Mouse (Mus musculus): ENCODE measurements at regions not wholly inside any gene's neighbourhood (a gene's known extent, or its start where the extent isn't known, plus 50 kb on each side); places are given as distances from the start of the nearest gene placed in this dataset.
A peak's percentile ranks its signal among the peaks of the same experiment; 100 is the strongest.

DNA sequence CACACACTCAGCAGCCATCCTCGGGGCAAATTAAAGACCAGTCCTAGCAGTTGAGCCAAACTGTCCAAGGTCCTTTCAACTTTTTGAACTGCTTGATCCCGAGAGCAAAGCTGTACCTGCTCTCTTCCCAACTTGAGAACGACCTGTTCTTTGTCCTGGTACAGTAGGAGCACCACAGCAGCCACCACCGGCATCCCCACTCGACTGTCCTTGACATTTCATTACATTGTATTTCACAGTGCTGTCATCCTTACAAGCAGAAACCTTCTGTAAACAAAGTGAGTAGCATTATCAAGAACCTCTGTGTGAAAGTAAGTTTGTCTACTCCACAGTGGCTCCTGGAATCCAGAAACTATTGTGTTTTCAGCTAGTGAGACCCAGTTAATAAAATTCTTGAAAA is 240.2 kb upstream of the Zfp462 start:
- DNase-seq = peak; percentile 11

DNA sequence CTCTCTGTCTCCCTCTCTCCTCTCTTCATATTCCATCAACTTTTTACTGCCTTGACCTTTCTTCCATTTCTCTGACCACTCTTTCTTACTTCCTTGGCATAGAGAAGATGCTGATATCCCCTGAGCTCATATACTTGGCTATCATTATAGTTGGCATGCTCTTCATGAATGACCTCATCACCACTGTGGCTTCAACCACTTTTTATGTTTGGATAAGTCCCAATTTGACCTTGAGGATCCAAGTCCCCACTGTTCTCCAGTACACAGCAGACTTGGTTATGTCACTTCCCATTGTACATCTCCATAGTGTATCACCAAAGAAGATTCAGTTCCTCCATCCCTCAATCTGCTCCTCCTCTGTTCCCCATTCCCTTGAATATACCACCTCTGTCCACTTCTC is 235.1 kb upstream of the Zfp462 start:
- no peak for DNase-seq

DNA sequence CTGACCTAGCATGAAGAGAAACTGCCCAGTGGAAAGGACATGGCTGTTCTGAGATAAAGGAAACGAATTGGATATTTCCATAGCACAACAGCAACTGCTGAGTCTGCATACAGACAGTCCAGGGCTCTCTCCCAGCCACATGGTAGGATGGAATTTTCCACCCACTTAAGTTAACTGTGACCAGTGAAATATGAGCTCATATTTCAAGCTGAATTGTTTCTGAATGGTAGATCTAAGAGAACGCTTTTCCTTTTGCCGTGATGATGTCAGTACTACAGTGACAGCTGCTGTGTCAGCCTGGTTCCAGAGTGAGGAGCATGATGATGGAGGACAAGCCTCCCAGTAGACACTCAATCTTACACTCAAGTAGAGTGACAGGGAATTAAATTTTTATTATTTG is 231.9 kb upstream of the Zfp462 start:
- DNase-seq = peak; percentile 11

DNA sequence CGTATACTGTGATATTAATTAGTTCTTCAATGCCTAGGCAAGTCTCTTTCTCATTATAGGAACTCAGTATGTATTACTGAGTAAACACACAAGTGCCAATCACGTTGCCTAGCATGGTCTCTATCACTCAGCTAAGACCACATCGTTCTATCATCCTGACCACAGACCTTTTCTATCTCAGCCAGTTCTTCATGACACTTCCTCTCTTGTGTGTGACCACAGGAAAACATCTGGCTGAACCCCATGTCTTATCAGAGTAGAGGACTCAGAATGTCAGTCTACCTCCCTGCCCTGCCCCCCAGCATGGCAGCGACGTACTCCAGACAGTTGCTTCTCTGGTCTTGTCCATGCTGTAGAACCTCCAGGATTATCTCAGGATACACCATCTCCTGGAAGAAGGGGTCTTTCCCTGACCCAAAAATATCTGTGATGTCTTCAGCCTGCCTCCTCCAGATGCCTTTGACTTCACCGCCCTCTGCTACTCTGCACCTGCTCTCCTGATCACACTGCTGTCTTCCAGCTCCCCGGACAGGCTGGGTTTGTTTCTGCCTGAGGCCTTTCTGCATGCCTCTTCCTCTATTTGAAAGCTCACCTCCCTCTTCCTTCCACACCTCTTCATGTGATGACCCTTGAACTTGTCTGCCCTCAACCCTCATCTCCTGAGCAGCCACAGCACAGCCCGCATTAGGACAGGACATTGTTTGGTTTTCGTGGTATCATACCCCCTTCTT is 230.1 kb upstream of the Zfp462 start:
- DNase-seq = no peak

DNA sequence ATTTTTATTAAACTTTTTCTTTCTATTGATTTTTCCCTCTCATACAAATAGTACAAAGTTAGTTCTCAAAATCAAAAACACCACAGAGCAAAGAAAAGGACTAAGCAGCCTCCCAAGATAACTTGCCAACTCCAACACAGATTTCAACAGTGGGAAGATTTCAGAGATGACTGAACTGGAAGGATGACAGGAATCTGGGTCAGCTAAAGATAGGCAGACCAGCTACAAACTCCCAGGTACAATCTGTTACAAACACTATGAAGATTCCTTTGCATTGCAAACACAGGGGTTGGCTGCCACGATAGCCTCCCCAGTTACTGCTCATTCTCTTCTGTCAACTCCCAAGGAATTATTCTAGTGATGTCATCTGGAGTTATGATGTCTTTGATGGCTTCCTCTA is 226.8 kb upstream of the Zfp462 start:
- no peak for DNase-seq

DNA sequence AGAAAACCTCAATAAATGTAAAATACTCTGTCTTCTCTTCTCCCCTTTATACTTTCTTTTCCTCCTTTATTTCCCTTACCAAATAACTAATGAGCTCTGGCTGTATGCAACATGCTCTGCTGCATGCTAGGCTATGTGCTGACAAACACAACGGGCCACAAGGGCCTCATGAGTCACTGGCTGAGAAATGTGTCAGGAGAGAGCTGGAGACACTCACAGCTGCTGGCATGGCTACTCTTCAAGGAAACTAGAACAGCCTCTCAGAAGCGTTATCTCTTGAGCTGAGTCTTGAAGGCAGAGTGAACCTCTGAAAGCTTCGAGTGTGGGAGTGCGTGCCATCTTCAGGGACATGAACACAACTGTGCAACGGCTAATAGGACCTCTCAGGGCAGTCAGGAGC is 205.8 kb upstream of the Zfp462 start:
- DNase-seq = peak; percentile 24

DNA sequence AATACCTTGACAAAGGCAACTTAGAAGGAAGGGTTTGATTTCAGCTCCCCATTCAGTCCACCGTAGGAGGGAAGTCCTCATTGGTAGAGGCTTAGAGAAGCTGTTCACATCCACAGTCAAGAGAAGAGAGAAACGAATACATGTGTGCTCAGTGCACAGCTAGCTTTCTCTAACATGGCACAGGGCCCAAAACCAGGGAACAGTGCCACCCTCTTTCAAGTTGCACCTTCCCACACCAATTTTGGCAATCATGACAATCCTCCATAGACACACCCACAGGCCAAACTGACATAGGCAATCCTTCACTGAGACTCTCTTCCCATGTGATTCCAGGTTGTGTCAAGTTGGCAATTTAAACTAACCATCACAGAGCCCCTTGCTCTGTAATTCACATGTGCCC is 193.4 kb upstream of the Zfp462 start:
- DNase-seq = no peak

DNA sequence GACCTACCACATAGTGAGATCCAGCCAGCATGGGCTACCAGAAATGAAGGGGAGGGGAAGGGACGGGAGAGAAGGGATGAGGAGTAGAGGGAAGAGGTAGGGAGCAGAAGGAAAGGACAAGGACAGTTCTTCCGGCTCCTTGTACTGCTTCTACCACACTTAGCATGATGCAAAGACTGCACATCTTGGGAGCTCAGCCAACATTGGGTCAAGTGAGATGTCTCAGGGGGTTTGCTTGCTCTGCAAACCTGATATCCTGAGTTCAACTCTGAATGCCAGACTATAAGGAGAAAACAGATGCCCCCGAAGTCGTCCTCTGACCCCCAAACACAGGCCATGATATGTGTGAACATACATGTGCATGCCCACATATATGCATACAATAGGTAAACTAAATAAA is 188.4 kb upstream of the Zfp462 start:
- peak; percentile 20 for DNase-seq

DNA sequence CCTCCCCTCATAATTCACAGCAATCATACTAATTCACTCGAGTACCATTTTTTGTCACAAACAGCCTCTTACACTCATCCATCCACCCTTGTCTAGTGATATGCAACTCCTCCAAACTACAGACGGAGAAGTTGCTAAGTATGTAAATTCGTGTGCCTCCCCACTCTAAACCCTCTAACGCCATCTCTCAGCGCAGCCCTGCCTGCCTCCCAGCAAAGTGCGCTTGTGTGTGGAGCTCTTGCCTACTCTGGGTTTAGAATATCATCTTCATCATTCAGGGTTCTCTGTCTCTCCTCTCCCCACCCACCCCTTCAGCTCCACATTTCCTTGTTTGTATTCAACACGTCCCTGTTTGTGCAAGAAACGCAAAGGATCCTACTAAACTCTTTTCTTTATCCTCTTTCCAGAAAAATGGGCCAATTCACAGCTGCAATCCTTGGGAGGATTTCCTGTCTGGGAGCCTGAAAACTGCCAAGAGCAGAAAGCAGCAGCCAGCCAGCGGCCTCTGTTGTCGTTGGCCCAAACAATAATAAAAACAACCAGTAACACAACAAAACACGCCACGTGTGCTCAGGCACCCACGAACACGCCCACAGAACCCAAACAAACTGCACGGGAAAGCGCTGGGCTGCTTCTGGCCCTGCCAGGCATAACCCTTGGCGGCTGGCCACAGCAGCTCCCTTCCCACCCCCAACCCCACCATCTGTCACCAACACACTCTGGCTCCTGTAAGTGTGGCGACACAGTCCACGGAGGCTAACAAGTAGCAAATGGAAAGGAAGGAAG is 186.9 kb upstream of the Zfp462 start:
- peak; percentile 52 for DNase-seq

DNA sequence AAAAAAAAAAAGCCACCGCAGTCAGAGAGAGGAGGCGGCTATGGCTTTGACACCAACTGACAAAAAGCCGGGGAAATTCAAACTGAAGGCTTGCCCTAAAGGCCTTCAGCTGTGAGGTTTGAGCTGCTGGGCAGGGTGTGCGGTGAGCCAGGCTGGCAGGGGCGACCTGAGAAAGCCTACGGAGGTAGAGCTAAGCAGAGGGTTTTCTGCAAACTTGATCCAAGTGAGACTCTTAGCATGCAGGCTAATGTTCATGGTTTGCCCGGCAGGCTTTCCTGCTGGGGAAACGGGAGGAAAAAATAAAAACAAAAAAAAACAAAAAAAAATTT is 186.4 kb upstream of the Zfp462 start:
- DNase-seq = no peak

DNA sequence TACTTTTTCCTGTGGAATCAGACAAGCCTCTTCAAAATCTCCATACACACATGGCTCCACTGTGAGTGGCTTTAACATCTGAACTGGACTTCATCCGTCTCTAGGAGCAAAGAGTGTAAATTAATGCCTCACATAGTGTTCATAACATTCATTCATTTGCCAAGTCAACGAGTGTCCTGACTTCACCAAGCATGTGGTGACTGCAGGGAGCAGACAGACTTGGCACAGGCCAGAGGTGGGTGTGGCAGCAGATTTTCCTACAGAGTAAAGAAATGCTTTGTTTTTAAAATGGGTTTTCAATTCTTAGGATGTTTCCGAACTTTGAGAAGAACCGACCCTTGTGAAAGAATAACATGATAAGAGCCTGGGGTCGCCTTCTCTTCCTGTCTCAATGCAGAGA is 183.6 kb upstream of the Zfp462 start:
- no peak for DNase-seq

DNA sequence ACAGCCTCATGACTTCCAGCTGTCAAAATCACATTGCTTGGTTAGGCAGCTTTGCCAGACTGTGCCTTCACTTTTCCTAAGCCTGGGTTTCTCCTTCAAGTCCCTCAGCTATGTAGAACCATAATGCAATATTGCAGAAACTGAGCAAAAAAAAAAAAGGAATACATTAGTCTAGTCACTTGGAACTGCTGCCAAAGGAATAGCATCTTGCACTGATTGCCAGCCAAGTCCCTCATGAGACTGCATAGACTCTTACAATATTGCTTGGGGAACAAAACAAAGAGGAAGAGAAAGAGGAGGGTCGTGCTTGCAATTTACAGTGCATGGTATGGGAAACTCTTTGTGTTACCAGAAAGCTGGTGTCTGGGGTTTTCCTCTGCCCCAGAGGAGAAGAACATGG is 179.8 kb upstream of the Zfp462 start:
- no peak for DNase-seq

DNA sequence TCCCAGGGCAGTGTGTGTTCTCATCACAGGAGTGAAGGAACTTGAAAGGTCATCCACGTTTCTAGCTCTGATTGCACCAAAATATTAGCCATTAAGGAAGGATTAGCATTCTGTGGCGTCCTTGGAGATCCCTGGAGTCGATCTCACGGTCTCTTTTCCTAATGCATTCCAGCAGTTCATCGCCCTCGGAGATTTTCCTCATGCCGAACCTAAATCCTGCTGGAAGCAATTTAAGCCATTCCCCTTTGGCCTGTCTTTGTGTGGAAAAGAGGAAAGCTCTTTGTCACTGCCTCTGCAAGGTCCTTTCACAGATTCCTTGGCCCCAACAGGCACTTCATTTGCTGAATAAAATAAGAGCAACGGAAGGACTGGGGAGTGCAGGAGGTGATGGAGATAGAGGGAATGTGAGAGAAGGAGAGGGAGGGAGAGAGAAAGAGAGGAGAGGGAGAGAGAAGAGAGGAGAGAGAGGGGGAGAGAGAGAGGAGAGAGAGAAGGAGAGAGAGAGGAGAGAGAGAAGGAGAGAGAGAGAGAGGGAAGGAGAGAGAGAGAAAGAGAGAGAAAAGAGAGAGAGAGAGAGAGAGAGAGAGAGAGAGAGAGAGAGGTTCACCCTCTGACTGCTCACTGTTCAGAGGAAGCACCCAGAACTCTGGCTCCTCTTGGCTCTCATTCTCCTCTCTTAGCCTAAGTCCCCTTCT is 177.2 kb upstream of the Zfp462 start:
- DNase-seq = no peak

DNA sequence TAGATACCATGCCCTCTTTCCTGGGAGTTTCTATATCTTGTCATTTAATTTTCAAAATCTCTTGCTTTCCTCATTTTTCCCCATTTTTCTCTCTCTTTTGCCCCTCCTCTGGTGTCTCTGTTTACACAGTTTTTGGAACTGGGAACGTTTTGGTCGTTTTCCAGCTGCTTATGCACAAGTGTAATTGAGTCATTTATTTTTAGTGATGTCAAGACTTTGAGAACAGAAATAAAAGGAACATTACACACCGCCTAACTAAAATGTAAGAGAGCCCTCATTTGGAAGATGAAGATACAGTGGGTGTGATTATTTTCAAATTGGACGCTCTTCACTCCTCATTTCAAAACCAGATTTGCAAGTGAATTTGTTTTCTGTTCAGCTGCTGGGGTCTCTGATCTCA is 176.0 kb upstream of the Zfp462 start:
- DNase-seq = no peak

DNA sequence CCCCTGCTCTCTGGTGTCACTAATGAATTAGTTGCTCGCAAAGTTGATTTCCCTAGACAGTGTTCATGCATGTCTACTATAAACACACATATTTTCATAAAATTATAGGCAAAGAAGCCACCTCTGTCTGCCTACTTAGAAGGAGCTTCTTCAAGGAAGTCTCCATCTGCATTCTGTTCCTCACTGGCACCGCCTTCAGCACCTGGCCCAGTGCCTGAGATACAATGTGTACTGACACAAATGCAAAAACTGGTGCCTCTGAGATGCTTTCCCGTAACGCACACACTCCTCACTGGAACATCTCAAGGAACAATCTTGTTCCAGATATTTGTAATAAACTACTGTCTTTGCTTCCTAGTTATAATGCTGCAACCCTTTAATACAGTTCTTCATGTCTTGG is 170.8 kb upstream of the Zfp462 start:
- DNase-seq = no peak

DNA sequence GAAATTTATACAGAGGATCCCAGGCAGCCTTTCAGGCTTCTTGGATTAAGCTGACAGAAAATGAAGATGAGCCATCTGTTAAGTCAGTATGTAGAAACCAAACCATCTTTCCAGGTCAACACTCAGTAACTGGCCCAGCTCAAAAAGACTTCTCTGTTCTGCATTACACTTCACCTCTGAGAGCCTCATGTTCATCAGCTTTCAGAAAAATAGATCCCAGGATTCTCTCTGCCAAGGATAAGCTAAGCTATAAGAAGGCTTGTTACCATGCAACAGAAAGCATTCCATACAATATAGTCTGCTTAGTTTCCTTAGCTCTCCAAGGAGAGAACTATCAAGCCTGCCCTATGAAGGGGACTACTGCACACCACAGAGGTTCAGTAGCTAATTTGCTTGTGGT is 170.1 kb upstream of the Zfp462 start:
- no peak for DNase-seq

DNA sequence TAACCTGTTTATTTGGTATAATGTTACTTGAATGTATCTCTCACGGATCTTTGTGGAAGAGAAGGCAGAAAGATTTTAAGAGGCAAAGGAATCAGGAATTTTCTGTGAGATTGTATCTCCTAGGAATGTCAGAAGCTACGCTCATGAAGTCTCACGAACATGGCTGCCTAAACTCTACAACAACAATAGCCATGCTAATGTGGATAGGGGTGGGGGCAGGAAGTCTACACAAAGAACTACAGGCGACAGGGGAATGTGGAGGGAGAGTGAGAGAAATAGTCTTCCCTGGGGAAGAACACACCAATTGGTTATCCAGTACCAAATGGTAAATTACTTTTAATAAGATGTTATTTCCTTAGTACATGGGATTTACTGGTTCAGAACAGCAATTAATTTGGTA is 164.3 kb upstream of the Zfp462 start:
- no peak for DNase-seq

DNA sequence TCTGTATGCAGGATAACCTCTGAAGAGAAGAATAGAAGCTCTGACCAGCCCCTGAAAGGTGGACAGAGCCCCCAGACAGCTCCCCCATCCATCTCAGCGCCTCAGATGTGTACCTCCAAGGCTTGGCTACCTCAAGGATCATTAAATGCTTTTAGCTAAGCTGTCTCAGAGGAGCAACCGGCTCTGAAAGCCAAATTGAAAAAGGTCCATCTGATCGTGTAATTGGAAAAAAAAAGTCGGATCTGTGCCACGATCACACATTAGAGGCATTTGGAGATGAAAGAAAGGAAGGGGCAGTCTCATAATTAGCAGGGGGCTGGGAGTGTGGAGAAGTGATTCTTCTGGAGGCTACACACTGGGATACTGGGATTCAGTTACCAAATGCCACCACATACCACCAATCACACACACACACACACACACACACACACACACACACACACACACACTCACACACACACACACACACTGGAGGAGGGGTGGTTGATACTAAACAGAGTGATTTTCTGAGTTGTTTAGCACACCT is 153.6 kb upstream of the Zfp462 start:
- DNase-seq = no peak

DNA sequence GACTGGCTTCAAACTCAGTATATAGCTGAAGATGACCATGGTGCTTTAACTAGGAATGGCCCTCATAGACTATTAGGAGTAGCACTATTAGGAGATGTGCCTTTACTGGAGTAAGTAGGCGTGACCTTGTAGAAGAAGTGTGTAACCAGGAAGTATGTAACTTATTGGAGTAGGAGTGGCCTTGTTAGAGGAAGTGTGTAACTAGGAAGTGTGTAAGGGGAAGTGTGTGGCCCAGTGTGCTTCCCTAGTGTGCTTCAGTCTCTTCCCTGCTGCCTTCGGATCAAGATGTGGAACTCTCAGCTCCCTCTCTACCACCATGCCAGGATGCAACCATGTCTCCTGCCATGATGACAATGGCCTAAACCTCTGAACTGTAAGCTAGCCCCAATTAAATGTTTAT is 151.0 kb upstream of the Zfp462 start:
- no peak for DNase-seq

DNA sequence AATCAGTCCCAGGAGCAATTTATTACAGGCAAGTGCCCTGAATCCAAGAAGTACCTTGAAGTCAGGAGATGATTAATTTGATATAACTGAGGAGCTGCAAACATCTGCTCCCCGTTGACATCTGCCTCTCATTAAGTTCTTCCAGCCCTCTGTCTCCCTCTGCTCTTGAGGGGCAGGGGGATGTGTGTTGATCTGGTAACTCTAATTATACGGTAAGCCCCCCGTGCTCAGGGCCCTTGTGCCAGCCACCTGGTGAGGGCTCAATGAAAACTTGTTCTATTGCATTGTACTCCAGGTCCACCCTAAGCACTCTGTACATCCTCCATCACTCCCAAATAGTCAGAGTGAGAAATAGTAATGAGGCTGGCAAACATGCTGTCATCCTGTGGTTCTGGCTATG is 149.6 kb upstream of the Zfp462 start:
- no peak for DNase-seq

DNA sequence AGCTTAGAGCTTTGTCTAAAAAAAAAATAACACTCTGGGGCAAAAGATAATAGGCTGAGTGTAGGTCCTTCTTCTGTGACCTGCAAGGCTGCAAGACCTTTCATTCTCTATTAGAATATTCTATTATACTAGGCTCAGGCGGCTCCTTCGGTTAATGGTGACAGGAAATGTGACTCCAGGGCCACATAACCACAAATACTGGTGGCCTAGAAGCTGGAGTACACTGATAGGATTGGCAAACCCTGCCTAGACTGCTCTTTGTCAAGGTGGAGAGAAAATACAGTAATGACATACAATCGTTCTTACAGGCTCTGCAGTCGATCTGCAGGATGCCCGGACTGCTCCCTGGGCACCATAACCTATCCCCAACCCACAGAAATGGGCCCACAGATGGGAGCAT is 146.3 kb upstream of the Zfp462 start:
- no peak for DNase-seq

DNA sequence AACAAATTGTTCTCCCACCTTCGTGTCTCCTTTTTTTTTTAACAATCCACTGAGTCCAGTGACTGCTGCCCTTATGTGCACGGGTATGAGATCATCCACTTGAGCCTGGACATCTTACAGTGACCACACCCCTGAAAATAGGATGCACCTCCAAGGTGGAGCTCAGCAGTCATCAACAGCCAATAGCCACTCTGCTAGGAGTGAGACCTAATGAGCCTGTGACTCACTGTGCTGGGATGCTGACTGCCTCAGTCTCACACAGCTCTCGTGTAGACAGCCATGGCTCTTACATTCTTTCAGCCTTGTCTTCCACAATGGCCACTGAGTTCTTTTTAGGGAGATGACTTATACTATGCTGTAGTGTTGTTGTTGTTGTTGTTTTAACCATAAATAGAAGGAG is 133.7 kb upstream of the Zfp462 start:
- no peak for DNase-seq

Measured in adrenal gland, postnatal 14 days (tissue).